Mouse (Mus musculus): Measurements from ENCODE around the gene Tnrc6b.

- TF ChIP-seq ZC3H11A (IDR thresholded peaks at IDR 0.05; ENCODE audit: borderline replicate concordance, low read depth, low read length): no peak
- no peak for TF ChIP-seq ZNF384 (IDR thresholded peaks at IDR 0.05; ENCODE audit: low read depth, low read length)
- no peak for TF ChIP-seq HCFC1 (IDR thresholded peaks at IDR 0.05; ENCODE audit: borderline replicate concordance, insufficient read depth, low read length)
- no peak for TF ChIP-seq MAFK (IDR thresholded peaks at IDR 0.05; ENCODE audit: insufficient read depth, low read depth, low read length)
These were observed 5.6 kb downstream of the Tnrc6b start for GRCm38 (mm10) chr15:80716631-80717135.

All from ES-E14 (cell line).